Mouse (Mus musculus) heart, adult 8-10 months (tissue): ENCODE measurements at regions not wholly inside any gene's neighbourhood (a gene's known extent, or its start where the extent isn't known, plus 50 kb on each side); places are given as distances from the start of the nearest gene placed in this dataset.
A peak's percentile ranks its signal among the peaks of the same experiment; 100 is the strongest.
"Not testable (repeated sequence)": the region's sequence is repeated elsewhere in the genome, so short reads cannot be mapped to it uniquely, and the experiment has no call there.

Source experiments
- DNase-seq: peaks from one replicate; pipeline ENCODE4 v3.0.0; 2022; ENCODE audit warnings: low spot score

DNA sequence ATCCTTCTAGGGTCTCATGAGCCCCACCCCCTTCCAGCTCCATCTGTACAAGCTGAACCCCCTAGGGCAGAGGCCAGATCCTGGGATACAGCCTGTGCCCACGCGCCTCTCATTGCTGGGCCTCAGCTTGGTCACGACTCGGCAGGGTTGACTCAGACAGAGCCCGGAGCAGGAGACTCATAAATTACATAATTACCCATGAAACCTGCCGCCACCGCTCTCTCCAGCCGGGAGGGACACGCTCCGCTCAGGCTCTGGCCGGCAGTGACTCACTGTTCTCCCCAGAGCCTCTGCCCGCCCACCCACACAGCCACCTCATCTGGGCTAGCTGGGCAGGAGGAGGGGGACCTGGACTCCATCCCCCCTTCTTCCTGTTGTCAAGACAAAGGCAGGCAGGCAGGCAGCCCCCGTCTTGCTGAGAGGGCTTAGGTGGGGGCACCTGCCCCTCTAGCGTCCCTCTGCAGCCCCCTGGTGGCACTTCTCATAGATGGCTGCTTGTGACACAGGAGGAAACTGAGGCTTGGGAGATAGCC, 149.6 kb upstream of the Rtl1 start:
- peak; percentile 5 for DNase-seq

DNA sequence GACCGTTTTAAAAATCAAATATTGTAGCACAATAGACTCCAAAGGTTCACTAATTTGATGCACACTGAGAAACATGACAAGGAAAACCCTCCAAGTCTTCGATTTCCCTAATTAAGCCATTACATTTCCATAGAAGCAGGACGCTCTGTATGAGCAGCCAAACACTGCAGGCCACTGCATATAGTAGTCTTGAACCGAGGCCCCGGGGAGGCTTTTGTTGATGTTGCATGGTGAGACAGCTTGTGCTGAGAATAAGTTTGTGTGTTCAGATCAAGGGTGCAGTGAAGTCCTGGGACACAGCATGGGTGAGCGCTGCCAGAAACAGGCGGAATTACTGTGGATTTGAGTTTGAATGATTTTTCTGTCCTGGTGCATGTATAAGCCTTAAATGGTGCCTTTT, 154.9 kb upstream of the Rtl1 start:
- no peak for DNase-seq

DNA sequence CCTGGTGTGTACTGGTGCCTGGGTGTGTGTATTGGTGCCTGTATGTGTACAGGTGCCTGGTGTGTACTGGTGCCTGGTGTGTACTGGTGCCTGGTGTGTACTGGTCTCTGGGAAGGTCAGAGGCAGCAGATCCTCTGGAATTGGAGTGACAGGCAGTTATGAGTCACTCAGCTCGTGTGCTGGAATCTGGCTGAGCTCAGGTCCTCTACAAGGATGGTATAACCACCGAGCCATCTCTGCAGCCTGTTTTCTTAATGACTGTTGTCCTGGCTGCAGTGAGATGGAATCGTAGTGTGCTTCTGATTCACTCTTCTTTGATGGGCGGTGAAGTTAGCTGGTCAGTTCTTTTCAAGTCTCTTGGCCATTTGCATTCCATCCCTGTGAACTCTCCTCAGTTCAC, 164.2 kb upstream of the Rtl1 start:
- no peak for DNase-seq

DNA sequence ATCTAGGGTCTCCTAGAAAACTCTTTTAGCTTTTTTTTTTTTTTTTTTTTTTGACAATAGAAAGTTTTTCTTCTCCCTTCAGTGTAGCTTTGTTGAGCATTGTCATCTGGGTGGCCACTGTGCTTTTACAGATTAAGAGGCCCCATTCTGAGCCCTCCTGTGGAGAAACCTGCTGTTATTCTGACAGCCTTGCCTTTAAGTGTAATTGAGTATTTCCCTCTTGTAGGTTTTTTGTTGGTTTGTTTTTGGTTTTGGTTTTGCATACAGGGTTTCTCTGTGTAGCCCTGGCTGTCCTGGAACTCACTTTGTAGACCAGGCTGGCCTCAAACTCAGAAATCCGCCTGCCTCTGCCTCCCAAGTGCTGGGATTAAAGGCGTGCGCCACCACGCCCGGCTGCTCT, 166.5 kb upstream of the Rtl1 start:
- not testable (repeated sequence) for DNase-seq

DNA sequence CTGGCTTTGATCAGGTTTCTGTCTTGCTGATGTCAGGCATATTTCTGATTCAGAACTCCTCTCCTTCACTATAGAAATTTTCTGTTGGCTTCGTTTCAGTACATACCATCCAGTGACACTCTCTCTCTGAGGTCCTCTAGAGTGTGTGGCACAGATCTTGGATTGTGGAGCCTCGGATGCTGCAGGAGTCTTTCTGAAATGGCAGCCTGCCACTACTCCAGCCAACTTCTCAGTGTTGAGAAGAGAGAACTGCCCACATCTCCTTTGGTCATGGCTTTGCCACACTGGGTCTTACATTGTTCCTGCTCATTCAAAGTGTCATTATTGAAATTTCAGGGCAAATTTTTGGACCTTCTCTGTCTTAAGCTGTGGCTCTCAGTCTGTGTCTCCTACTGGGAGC, 172.4 kb upstream of the Rtl1 start:
- no peak for DNase-seq

DNA sequence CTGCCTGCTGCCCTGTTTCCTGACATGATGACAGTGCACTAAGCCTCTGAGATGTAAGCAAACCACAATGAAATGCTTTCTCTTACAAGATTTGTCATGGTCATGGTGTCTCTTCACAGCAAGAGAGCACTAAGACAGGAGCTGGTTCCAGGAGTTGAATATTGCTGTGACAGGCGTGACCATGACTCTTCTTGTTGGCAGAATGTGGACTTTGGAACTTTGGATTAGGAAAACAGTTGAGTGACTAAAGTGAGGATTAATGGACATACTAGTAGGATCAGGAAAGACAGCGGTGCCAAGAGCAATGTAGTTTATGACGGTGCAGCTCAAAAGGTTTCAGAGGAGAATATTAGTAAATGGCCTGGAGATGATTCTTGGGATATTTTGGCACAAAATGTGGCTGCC, 173.8 kb upstream of the Rtl1 start:
- no peak for DNase-seq

- no peak for DNase-seq
These were observed 198.7 kb upstream of the Rtl1 start for GRCm38 (mm10) chr12:109798846-109799245.

DNA sequence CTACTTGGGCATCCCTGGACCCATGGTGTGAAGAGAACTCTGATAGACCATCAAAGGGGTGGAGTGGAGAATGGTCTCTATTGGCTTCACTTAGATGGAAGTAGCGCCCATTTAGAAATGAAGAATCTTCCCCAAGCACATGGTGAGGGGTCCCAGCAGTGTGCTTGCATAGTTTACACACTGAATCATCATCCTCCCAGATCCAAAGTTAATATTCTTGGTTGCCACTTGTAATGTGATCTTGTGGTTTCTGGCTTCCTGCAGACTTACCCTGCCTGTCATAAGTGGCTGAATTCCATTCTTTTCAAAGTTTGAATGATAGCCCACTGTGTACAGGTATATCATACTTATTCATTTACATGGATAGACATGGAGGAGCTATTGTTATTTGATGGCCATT, 199.3 kb upstream of the Rtl1 start:
- DNase-seq: no peak

DNA sequence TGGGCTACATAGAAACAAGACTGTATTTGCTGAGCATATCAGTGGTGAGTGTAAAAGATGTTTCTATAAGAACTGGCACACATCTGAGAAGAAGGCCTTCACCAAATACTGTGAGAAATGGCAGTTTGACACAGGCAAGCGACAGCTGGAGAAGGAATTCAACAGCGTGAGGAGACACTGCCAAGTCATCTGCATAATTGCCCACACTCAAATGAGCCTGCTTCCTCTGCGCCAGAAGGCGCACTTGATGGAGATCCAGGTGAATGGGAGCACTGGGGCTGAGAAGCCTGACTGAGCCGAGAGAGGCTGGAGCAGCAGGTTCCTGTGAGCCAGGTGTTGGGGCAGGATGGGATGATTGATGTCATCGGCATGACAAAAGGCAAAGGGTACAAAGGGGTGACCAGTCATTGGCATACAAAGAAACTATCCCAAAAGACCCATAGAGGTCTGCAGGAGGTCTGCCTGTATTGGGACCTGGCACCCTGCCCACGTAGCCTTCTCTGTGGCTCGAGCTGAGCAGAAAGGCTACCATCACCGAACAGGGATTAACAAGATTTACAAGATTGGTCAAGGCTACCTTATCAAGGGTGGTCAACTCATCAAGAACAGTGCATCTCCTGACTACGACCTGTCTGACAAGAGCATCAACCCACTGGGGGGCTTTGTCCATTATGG, 227.2 kb upstream of the Rtl1 start:
- DNase-seq: no peak

- DNase-seq: no peak
These were observed 230.3 kb upstream of the Rtl1 start for GRCm38 (mm10) chr12:109830303-109831020.

GRCm38 (mm10) chr12:109832964-109833363, 232.8 kb upstream of the Rtl1 start:
- DNase-seq: no peak

DNA sequence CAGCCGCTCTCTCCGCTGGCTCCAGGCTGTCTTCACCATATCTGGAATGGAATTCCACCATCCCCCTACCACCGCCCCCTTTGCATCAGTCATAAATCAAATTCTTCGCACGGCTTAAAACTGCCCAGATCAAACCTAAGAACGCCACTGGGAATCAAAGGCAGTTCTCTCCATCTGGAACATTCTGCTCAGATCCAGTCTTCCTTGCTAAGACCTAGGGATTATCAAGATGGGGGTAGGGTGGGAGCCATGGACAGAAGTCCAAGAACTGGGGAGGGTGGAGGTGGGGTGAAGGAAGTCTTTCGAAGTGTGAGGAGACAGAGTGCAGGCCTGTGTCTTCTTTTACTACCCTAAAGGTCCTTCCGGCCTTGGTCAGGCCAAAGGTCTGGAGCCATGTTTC, 236.4 kb upstream of the Rtl1 start:
- no peak for DNase-seq

DNA sequence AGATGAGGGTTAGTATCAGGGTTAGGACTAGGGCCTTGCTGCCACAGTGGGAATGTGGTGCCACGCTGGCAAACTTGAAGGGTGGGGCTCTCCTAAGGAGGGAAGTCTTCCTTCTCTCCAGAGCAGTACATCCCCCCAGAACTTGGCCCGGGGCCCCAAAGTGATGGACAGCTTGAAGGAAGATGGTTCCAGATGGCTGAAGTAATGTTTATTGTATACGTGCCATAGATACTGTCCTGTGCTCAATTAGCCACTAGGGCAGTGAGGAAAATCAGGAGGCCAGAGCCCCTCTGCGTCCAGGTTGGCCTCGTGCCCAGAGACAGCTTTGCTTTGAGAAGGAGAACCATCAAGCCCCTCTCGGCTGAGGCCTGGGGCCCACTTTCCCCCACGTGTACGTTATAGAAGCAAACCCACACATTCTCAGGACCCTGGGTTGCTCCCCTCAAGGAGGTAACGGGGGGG, 239.0 kb upstream of the Rtl1 start:
- no peak for DNase-seq

GRCm38 (mm10) chr12:109839946-109840524, 239.9 kb upstream of the Rtl1 start:
- no peak for DNase-seq

DNA sequence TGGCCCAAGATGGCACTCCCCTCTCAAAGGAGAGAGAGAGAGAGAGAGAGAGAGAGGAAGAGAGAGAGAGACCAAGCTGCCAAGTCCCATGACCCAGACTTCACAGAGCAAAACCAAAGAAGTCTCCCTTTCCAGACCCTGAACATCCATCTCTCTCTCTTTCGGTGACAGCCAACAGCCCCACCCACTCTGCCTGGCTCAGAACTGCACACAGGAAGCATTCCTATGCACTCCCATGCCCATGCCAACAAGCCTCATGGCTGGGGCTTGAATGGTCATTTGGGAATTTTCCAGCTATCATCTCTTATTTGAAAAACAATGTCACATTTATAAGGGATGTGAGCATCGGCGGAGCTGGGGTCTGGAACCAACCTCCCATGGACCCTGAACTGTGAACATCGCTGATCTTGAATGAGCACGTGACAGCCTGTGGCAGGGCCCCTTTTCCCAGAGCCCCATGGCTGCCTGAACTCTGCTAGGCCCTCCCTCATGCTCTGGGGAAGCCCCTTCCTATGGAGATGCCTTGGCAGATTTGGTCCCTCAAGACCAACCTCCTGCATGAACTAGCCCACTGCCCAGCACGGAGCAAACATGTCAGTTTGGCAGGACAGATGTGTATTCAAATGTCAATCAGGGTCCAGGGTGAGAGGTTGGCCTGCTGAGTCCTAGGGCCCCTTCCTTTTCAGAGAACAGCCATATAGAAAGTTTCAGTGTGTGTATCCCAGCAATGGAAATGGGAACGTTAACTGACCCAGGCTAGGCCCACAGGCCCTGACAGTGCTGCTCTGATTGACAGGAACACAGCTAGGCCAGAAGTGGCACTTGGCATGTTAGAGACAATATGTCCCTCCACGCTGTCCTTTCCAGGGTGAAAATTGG, 244.8 kb upstream of the Rtl1 start:
- no peak for DNase-seq

GRCm38 (mm10) chr12:109845602-109845906, 245.4 kb upstream of the Rtl1 start:
- no peak for DNase-seq

- no peak for DNase-seq
These were observed 256.2 kb upstream of the Rtl1 start for GRCm38 (mm10) chr12:109856336-109856735.

- no peak for DNase-seq
These were observed 257.6 kb upstream of the Rtl1 start for GRCm38 (mm10) chr12:109857705-109858104.

DNA sequence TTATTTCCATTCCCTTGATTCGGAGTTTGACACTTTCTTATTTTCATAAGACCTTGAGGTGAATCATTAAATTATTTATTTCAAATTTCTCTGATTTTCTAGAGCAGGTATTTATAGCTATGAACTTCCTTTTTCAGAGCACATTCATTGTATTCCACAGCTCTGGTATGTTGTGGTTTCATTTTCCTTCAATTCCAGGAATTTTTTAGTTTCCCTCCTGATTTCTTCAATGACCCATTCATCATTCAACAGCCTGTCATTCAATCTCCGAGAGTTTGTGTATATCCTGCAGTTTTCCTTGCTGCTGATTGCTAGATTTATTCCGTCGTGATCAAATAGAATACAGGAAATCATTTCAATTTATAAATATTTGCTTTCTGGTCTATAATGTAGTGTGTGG, 264.7 kb upstream of the Rtl1 start:
- DNase-seq: no peak

DNA sequence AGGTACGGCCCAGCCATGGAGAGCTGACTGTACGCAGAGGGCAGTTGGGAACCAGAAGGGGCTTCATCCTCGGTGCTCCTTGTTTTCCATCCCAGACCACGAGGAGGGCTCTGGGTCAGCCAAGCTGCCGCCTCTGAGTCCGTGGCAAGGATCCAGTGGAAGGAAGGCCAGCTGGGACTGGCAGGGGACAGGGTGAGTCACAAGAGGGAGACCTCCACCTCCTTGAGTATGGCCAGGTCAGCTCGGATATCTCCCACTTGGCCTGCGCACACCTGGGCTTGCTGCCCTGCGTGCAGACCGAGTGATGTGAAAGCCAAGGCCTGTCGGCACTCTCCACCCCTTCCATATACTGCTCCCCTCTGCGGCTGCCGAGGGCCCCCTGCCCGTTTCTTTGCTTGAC, 270.9 kb upstream of the Rtl1 start:
- no peak for DNase-seq

DNA sequence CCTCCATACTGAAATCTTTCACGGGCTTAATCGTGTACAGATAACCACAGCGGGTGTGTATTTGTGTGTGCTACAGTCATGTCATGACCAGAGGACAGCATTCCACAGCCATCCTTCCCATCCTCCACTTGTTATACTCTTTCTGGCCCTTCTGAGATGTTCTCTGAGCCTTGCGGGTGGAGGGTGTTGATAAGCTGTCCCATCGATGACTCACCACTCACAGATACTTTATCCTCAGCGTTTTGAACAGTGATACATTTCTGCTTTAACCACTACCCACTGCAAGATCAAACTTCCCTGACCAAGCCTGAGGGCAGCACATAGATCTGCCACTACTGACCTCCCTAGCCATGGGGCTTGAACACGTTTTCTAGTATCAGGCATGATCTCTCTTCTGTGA, 274.3 kb upstream of the Rtl1 start:
- no peak for DNase-seq

DNA sequence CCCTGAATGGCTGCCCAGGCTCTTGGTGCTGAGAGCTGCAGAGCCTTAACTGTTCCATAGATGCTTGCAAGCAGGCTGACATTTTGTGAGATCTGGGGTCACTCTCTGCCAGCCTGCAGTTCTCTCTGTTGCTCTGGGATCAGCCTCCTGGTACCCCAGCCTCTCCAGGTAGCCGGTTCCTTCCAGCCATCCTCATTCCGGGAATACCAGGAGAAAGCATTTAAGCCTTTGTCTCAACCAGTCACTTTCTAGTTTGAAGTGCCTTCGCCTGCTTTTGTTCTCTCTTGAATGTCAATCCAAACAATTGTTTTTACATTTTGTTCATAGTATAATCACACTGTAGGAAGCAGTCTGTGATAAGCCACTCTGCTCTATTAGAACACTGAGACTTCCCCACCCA, 281.0 kb upstream of the Rtl1 start:
- DNase-seq: no peak
